Mouse (Mus musculus) stomach, postnatal 0 days (tissue): ENCODE results near the gene Ms4a15. TPM values are rescaled to one million over a fixed set of nuclear protein-coding genes. Genes with fewer than 3 reads are reported as not detected.
A peak's percentile ranks its signal among the peaks of the same experiment; 100 is the strongest.

Source experiments
- ATAC-seq: fragments of 200-750 bp; cut with Nextera tagmentation; 2 replicates; pipeline ENCODE4 v1.8.0; 2017; ENCODE audit not compliant: low FRiP score, low TSS enrichment
- DNase-seq: peaks from one replicate; pipeline ENCODE4 v3.0.0-alpha.2; 2016; ENCODE audit warnings: low spot score
- H3K27ac ChIP-seq: fragments of 300-500 bp; sonication (generic); replicated peaks from 2 replicates; pipeline ENCODE4 v1.5.1; 2014; ENCODE audit warnings: mild to moderate bottlenecking, control low read depth
- H3K27me3 ChIP-seq: fragments of 300-500 bp; sonication (generic); 2 replicates; pipeline ENCODE4 v1.6.1; 2014; ENCODE audit warnings: low read length; ENCODE audit not compliant: control insufficient read depth, insufficient read depth
- H3K36me3 ChIP-seq: fragments of 300-500 bp; sonication (generic); 2 replicates; pipeline ENCODE4 v1.6.1; 2014; ENCODE audit warnings: low read length, mixed read lengths; ENCODE audit not compliant: control insufficient read depth, insufficient read depth
- H3K4me1 ChIP-seq: fragments of 300-500 bp; sonication (generic); replicated peaks from 2 replicates; pipeline ENCODE4 v1.6.1; 2014; ENCODE audit warnings: antibody characterized with exemption; ENCODE audit not compliant: control insufficient read depth, insufficient read depth
- H3K4me2 ChIP-seq: fragments of 300-500 bp; sonication (generic); replicated peaks from 2 replicates; pipeline ENCODE4 v1.6.1; 2014; ENCODE audit warnings: low read depth, mild to moderate bottlenecking, control low read depth, moderate library complexity
- H3K4me3 ChIP-seq: fragments of 300-500 bp; sonication (generic); 2 replicates; pipeline ENCODE4 v1.5.1; 2014; ENCODE audit warnings: low read depth, low read length, control low read depth
- H3K9ac ChIP-seq: fragments of 300-500 bp; sonication (generic); 2 replicates; pipeline ENCODE4 v1.6.1; 2014; ENCODE audit warnings: mild to moderate bottlenecking, low read length, control low read depth, mixed read lengths
- H3K9me3 ChIP-seq: fragments of 300-500 bp; sonication (generic); 2 replicates; pipeline ENCODE4 v1.6.1; 2016; ENCODE audit warnings: low read length; ENCODE audit not compliant: control insufficient read depth
- CTCF ChIP-seq: IDR thresholded peaks from 2 replicates; pipeline ENCODE4 v1.5.1; 2016; ENCODE audit warnings: antibody characterized with exemption, low read depth, mild to moderate bottlenecking, moderate library complexity
- EP300 ChIP-seq: optimal IDR thresholded peaks from 2 replicates; pipeline ENCODE3; 2016; ENCODE audit warnings: antibody characterized with exemption
- WGBS: fragments of 180-500 bp; shearing (Covaris S2); extraction: QIAGEN DNeasy Blood & Tissue Kit; methylation state at CpG from one replicate; pipeline ENCODE4 v1.1.7; 2014; 5-methylcytosine and 5-hydroxymethylcytosine counted together
- polyA plus RNA-seq: library from polyadenylated mRNA; unstranded; fragments of >200 nt; fragmentation: Nextera tagmentation; extraction: Ambion mirVana; gene quantifications from 2 replicates; pipeline ENCODE4 v1.2.1, GENCODE M21; 2015

Gene Ms4a15
- 0.10 TPM in 1 of 2 replicates, not detected in the other for polyA plus RNA-seq

DNA sequence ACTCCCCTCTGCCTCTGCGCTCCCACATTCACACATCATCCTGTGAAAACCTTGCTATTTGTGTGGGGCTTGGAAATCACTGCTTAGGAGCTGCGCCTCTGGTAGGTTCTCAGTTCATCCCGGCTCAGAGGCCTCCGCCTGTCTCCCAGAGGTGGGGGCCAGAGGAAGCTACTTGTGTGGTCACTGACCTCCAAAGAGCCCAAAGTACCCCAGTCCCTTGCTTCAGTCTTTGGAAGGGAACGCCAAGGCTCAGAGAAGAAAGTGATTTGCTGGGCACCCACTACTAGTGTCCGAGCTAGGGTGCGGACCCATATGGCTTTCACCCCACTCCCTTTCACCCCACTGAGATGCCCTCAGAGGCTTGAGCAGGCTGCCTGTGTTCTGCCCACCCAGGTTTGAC, at the start of gene Ms4a15:
Ms4a15 (minus strand) TSS at position 101 of the 400 bp plus-strand sequence.
- Histone ChIP-seq H3K4me2 (no peak within 1 kb of the TSS), H3K9me3 (no peaks in the 10 kb centered on the region), H3K4me1 (no peaks in the 10 kb centered on the region), H3K27me3 (no peaks in the 10 kb centered on the region), H3K27ac (no peak within 1 kb of the TSS), H3K9ac (no peak within 1 kb of the TSS), H3K4me3 (no peak within 1 kb of the TSS), H3K36me3 (no peaks in the 10 kb centered on the region)
- TF ChIP-seq CTCF = no peak
- no peak for TF ChIP-seq EP300
- DNase-seq (no peak), ATAC-seq (no peak)
- 87% methylated on average over 7 of the region's 7 CpGs for WGBS

DNA sequence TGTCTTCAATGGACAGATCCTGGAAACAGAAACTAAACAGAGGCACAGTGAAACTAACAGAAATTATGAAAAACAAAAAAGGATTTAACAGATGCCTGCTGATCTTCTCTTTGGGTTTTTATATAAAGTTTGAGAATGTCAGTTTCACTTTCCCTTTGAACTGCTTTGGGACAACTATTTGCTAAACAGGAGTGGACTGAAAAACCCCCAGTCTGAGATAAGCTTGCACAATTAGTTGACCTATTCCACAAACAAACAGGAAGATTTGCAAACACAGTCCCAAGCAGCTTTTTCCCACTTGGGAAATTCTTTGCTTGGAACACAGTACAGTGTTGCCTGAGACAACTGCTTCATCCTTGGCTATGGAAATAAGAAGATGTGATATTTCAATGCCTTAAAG, 44.5 kb upstream of the Ms4a15 start:
- ATAC-seq = no peak
- Histone ChIP-seq H3K36me3 (no peaks in the 10 kb centered on the region), H3K9me3 (no peaks in the 10 kb centered on the region), H3K4me3 (no peak overlapping the region), H3K27ac (no peak overlapping the region), H3K9ac (no peak overlapping the region), H3K4me1 (no peaks in the 10 kb centered on the region), H3K4me2 (no peak overlapping the region), H3K27me3 (no peaks in the 10 kb centered on the region)
- no peak for DNase-seq
- TF ChIP-seq EP300 (no peak), CTCF (no peak)

DNA sequence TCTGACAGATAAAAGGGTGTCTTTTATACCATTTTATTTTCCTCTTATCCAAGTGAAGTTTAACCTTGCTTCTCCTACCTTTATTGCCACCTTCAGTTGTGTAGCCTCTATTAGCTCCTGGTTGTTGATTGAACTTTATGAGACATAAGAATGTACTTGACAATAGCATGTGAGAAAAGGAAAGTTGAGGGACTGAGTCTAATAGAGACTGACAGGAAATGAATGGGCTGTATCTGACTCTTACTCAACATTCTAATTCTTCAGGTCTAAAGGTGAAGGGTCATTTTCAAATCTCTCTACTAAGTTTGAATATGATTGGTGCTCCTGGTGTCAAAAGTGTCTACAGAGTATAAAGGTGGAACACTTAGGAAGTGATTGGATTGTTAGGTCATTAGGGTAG, 29.3 kb upstream of the Ms4a15 start:
- ATAC-seq (no peak), DNase-seq (no peak)
- Histone ChIP-seq H3K27me3 (no peaks in the 10 kb centered on the region), H3K36me3 (no peaks in the 10 kb centered on the region), H3K4me1 (no peaks in the 10 kb centered on the region), H3K4me3 (no peak overlapping the region), H3K27ac (no peak overlapping the region), H3K9me3 (no peaks in the 10 kb centered on the region), H3K4me2 (no peak overlapping the region), H3K9ac (no peak overlapping the region)
- no peak for TF ChIP-seq EP300
- no peak for TF ChIP-seq CTCF

DNA sequence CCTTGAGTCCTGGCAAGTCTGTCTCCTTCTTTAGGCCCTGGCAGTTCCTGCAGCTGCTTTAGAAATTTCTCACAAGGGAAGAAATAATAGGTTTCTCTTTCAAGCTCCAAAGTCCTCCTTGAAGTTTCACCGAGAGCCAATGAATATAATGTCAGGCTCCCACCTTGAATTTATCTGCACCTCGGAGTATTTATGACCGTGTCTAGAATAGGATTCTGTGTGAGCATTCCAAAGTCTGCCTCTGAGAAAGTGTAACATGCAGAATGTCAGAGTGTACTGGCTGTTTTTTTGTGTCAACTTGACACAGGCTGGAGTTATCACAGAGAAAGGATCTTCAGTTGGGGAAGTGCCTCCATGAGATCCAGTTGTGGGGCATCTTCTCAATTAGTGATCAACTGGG, 24.8 kb upstream of the Ms4a15 start, which contains the start of gene Ms4a18:
Ms4a18 (minus strand) TSS at position 141 of the 400 bp plus-strand sequence.
- ATAC-seq = no peak
- DNase-seq = no peak
- H3K9ac ChIP-seq = no peak within 1 kb of the TSS
- H3K4me2 ChIP-seq = no peak within 1 kb of the TSS
- no peak within 1 kb of the TSS for H3K27ac ChIP-seq
- H3K4me1 ChIP-seq = no peaks in the 10 kb centered on the region
- no peaks in the 10 kb centered on the region for H3K9me3 ChIP-seq
- no peak within 1 kb of the TSS for H3K4me3 ChIP-seq
- 80% methylated on average over 3 of the region's 3 CpGs for WGBS
- no peaks in the 10 kb centered on the region for H3K36me3 ChIP-seq
- TF ChIP-seq CTCF = no peak
- TF ChIP-seq EP300 = no peak
- H3K27me3 ChIP-seq = no peaks in the 10 kb centered on the region

DNA sequence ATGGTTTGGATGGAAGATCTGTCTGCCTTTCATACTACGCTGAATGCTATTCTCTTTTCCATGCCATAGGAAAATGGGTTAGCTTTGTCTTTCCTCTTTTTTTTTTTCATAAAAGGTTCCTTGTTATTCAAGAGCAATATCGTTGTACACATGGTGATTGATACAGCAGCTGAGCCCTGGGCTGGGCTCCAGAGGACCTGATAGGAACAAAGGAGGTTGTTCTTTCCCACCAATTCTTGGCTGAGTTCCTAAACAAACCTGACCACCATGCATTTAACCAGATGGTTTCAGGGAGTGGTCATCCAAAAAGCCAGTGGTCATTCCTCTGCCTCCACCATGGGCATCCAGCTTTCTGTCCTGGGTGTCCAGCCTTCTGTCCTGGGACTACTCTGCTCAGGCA, 24.2 kb upstream of the Ms4a15 start:
- Histone ChIP-seq H3K4me3 (no peak overlapping the region), H3K27ac (no peak overlapping the region), H3K9me3 (no peaks in the 10 kb centered on the region), H3K4me1 (no peaks in the 10 kb centered on the region), H3K9ac (no peak overlapping the region), H3K36me3 (no peaks in the 10 kb centered on the region), H3K27me3 (no peaks in the 10 kb centered on the region), H3K4me2 (no peak overlapping the region)
- TF ChIP-seq EP300 (no peak), CTCF (no peak)
- 61% methylated on average over 2 of the region's 2 CpGs for WGBS
- ATAC-seq (0 out of 2 replicates have a peak, but pooled peaks have one; percentile 49), DNase-seq (peak; percentile 36)

DNA sequence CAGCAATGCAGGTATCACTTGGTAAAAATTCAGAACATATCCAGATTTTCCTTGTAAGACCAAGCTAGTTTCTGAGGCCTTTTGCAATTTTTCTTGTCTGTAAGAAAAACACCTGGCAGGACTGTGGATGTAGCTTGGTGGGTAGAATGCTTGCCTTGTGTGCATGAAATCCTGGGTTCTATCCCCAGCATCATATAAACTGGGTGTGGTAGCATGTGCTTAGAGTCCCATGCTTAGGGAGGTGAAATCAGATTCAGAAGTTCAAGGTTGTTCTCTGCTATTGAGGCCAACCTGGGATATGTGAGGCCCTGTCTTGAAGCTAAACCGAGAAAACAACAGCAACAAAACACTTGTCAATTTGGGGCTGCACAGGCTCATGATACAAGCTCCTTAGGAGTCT, 22.9 kb upstream of the Ms4a15 start:
- Histone ChIP-seq H3K27ac (no peak overlapping the region), H3K36me3 (no peaks in the 10 kb centered on the region), H3K27me3 (no peaks in the 10 kb centered on the region), H3K4me2 (no peak overlapping the region), H3K4me1 (no peaks in the 10 kb centered on the region), H3K4me3 (no peak overlapping the region), H3K9me3 (no peaks in the 10 kb centered on the region), H3K9ac (no peak overlapping the region)
- DNase-seq (no peak), ATAC-seq (no peak)
- WGBS = 83% methylated on average over 1 of the region's 1 CpGs
- TF ChIP-seq EP300 = no peak
- no peak for TF ChIP-seq CTCF
